Mouse (Mus musculus) MEL (cell line): Measurements from ENCODE around the gene Mrpl10.

Source experiments
- CHD2 ChIP-seq: IDR thresholded peaks from 2 replicates; pipeline ENCODE4 v1.6.1; 2011; ENCODE audit warnings: low read length, improper control_type of control experiment
- CTCF ChIP-seq, 3 experiments: IDR thresholded peaks in 2 of 3; conservative IDR thresholded peaks in 1 of 3; 2 replicates each; pipeline ENCODE4 v1.5.1; 2011 to 2012; ENCODE audit warnings: low read length in 3 of 3, low read depth in 2 of 3, mild to moderate bottlenecking in 2 of 3, improper control_type of control experiment in 1 of 3, inconsistent platforms in 1 of 3, mixed read lengths in 1 of 3, moderate library complexity in 1 of 3; ENCODE audit not compliant: control insufficient read depth in 1 of 3, insufficient read depth in 1 of 3, poor library complexity in 1 of 3, severe bottlenecking in 1 of 3
- EP300 ChIP-seq, 2 experiments: IDR thresholded peaks; 2 replicates each; pipeline ENCODE4 v1.6.1; 2011; ENCODE audit warnings: improper control_type of control experiment in 2 of 2, low read length in 2 of 2, low read depth in 1 of 2, mild to moderate bottlenecking in 1 of 2
- JUND ChIP-seq: IDR thresholded peaks from 2 replicates; pipeline ENCODE4 v1.6.1; 2011; ENCODE audit warnings: low read depth, mild to moderate bottlenecking, improper control_type of control experiment, low read length
- KAT2A ChIP-seq: conservative IDR thresholded peaks from 2 replicates; pipeline ENCODE4 v1.6.1; 2012; ENCODE audit warnings: low read depth, low read length, improper control_type of control experiment, inconsistent platforms
- MAX ChIP-seq: IDR thresholded peaks from 2 replicates; pipeline ENCODE4 v1.6.1; 2011; ENCODE audit warnings: low read length, improper control_type of control experiment
- MEF2A ChIP-seq: IDR thresholded peaks from 2 replicates; pipeline ENCODE4 v1.6.1; 2014; ENCODE audit warnings: low read depth, mild to moderate bottlenecking, inconsistent platforms, low read length, improper control_type of control experiment; ENCODE audit not compliant: poor library complexity, insufficient replicate concordance, severe bottlenecking; ENCODE audit errors: extremely low read depth
- MXI1 ChIP-seq: IDR thresholded peaks from 2 replicates; pipeline ENCODE4 v1.6.1; 2011; ENCODE audit warnings: mild to moderate bottlenecking, low read depth, low read length, improper control_type of control experiment
- MYC ChIP-seq: IDR thresholded peaks from 2 replicates; pipeline ENCODE4 v1.6.1; 2011; ENCODE audit warnings: low read depth, mild to moderate bottlenecking, low read length, improper control_type of control experiment, moderate library complexity
- POLR2A ChIP-seq, 2 experiments: IDR thresholded peaks; 2 replicates each; pipeline ENCODE4 v1.6.1; 2011 to 2012; ENCODE audit warnings: low read length in 2 of 2, mild to moderate bottlenecking in 2 of 2, control low read depth in 1 of 2, improper control_type of control experiment in 1 of 2, low read depth in 1 of 2, moderate library complexity in 1 of 2; ENCODE audit not compliant: control insufficient read depth in 1 of 2, insufficient read depth in 1 of 2, poor library complexity in 1 of 2
- POLR2AphosphoS2 ChIP-seq: IDR thresholded peaks from 2 replicates; pipeline ENCODE4 v1.6.1; 2011; ENCODE audit warnings: low read length, improper control_type of control experiment
- TAL1 ChIP-seq: IDR thresholded peaks from 2 replicates; pipeline ENCODE4 v1.6.1; 2012; ENCODE audit warnings: mild to moderate bottlenecking, inconsistent platforms, low read length, moderate library complexity, mixed read lengths
- TBP ChIP-seq: IDR thresholded peaks from 2 replicates; pipeline ENCODE4 v1.8.0; 2011; ENCODE audit warnings: low read depth, low read length, improper control_type of control experiment
- ZC3H11A ChIP-seq: IDR thresholded peaks from 2 replicates; pipeline ENCODE4 v1.6.1; 2012; ENCODE audit warnings: low read depth, mild to moderate bottlenecking, inconsistent platforms, low read length, improper control_type of control experiment

GRCm38 (mm10) chr11:97065538-97066295 lies 24.4 kb downstream of the Mrpl10 start:
- TF ChIP-seq MAX (no peak), MYC (no peak), TBP (no peak), MXI1 (no peak), POLR2AphosphoS2 (no peak), POLR2A (IDR thresholded peaks at IDR 0.05; ENCODE audit: control insufficient read depth in 1 of 2, insufficient read depth in 1 of 2, low read depth in 1 of 2, low read length in 2 of 2, poor library complexity in 1 of 2) (no peak), CTCF (IDR thresholded peaks at IDR 0.05 in 2 of 3, conservative IDR thresholded peaks at IDR 0.05 in 1 of 3; ENCODE audit: control insufficient read depth in 1 of 3, insufficient read depth in 1 of 3, low read depth in 2 of 3, low read length in 3 of 3, poor library complexity in 1 of 3, severe bottlenecking in 1 of 3) (no peak), TAL1 (no peak), CHD2 (no peak), ZC3H11A (no peak), EP300 (IDR thresholded peaks at IDR 0.05; ENCODE audit: low read depth in 1 of 2, low read length in 2 of 2) (no peak), KAT2A (no peak), JUND (no peak), MEF2A (no peak)
